In genomic region chr7:104243616-104244015, GRCm38 (mm10) we compare ENCODE assay signal across 19 mouse cellular contexts. TPM values are rescaled to one million over a fixed set of nuclear protein-coding genes. Genes with fewer than 3 reads are reported as not detected.
DNase-seq lines count a peak whose midpoint lies in the region; ATAC-seq and TF ChIP-seq lines count a peak whose summit lies in the region.
"Had no signal": no experiment of that assay in that cellular context is flagged by ENCODE, and none has a peak within 500 bp of the region (broad histone marks: within the 10 kb centered on the region; RNA-seq: fewer than 3 reads in every experiment).

No protein-coding gene starts in this region.

- no peak for ATAC-seq in heart, postnatal 0 days (ENCODE audit: insufficient read depth, low read depth)

- no peaks in the 10 kb centered on the region for H3K27me3 ChIP-seq in heart, postnatal 0 days (ENCODE audit: control insufficient read depth, insufficient read depth, low read length)
- no peaks in the 10 kb centered on the region for H3K27me3 ChIP-seq in spleen, adult 2 months (ENCODE audit: control insufficient read depth, insufficient read depth, low read length)
- H3K27me3 ChIP-seq in splenic B cell, adult 2 months (ENCODE audit: control insufficient read depth, insufficient read depth, low read length, poor library complexity, severe bottlenecking) = no peaks in the 10 kb centered on the region
- H3K27me3 ChIP-seq: forebrain, embryonic 15.5 days; limb, embryonic 13.5 days; midbrain, embryonic 13.5 days had no signal

- no peak for TF ChIP-seq CTCF in heart, postnatal 0 days (IDR thresholded peaks at IDR 0.05; ENCODE audit: low read depth)
- TF ChIP-seq CTCF in spleen, adult 2 months (IDR thresholded peaks at IDR 0.05; ENCODE audit: extremely low read depth, insufficient read depth, insufficient read length, insufficient replicate concordance) = no peak

- no peak for DNase-seq in heart, postnatal 0 days (ENCODE audit: low spot score)
- DNase-seq in heart, postnatal 10 days = no peak
- DNase-seq in spleen, adult 2 months (ENCODE audit: low read depth in 1 of 2, low spot score in 2 of 2) = no peak
- no peak for DNase-seq in spleen, postnatal 14 days (ENCODE audit: low spot score in 2 of 2)
- DNase-seq in NIH3T3 (ENCODE audit: low read depth) = peak; percentile 1
- peak; percentile 16 for DNase-seq in splenic B cell, adult 2 months (ENCODE audit: low read depth, low spot score)
- no peak for DNase-seq in left cerebral cortex, postnatal 4 days
- DNase-seq in right cerebral cortex, postnatal 10 days (ENCODE audit: low spot score in 2 of 2) = no peak
- DNase-seq: cerebellum, adult 8-10 months; right cerebral cortex, postnatal 14 days had no signal

- peak overlapping the region; percentile 62; the same call in 1 of the 2 replicates for H3K4me2 ChIP-seq in heart, postnatal 0 days (ENCODE audit: low read depth, low read length)

- no peaks in the 10 kb centered on the region for H3K36me3 ChIP-seq in heart, postnatal 0 days (replicated peaks; ENCODE audit: control insufficient read depth, insufficient read depth, low read length)
- H3K36me3 ChIP-seq in spleen, adult 2 months (ENCODE audit: control insufficient read depth, insufficient read depth, low read length) = peaks cover 2% of the 10 kb centered on the region
- no peaks in the 10 kb centered on the region for H3K36me3 ChIP-seq in splenic B cell, adult 2 months (ENCODE audit: control insufficient read depth, insufficient read depth, low read length, poor library complexity, severe bottlenecking)
- H3K36me3 ChIP-seq: forebrain, embryonic 15.5 days; limb, embryonic 13.5 days; midbrain, embryonic 13.5 days had no signal

- H3K9ac ChIP-seq in heart, postnatal 0 days (replicated peaks; ENCODE audit: low read depth, low read length) = no peak overlapping the region
- H3K9ac ChIP-seq: midbrain, embryonic 13.5 days had no signal

- TF ChIP-seq EP300 in heart, postnatal 0 days (IDR thresholded peaks at IDR 0.05; ENCODE audit: low read depth) = no peak

- no peaks in the 10 kb centered on the region for H3K4me1 ChIP-seq in heart, postnatal 0 days (ENCODE audit: control insufficient read depth, insufficient read depth)
- H3K4me1 ChIP-seq in spleen, adult 2 months (ENCODE audit: control insufficient read depth, insufficient read depth, insufficient read length) = peaks cover 22% of the 10 kb centered on the region; the same call in 1 of the 2 replicates
- H3K4me1 ChIP-seq: forebrain, embryonic 15.5 days; limb, embryonic 13.5 days had no signal

- 74% methylated on average over 1 of the region's 1 CpGs for WGBS in heart, postnatal 0 days
- 55% methylated on average over 1 of the region's 1 CpGs for WGBS in spleen, adult 2 months

- no peak for TF ChIP-seq POLR2A in spleen, adult 2 months (IDR thresholded peaks at IDR 0.05; ENCODE audit: low read depth, low read length)

- intact Hi-C loops in heart, postnatal 10 days (cut with DNase I) = loop anchor here (2.0 kb wide), 1 partner anchor 23 kb away; no protein-coding TSS in a partner anchor
- intact Hi-C loops in left cerebral cortex, postnatal 4 days (cut with DNase I) = no loop called here

- H3K4me3 ChIP-seq in heart, postnatal 0 days (ENCODE audit: low read depth, low read length) = no peak overlapping the region
- no peak overlapping the region for H3K4me3 ChIP-seq in spleen, adult 2 months (ENCODE audit: extremely low read depth, insufficient read depth, insufficient read length)

- no peak overlapping the region for H3K27ac ChIP-seq in heart, postnatal 0 days (ENCODE audit: low read depth)
- peak overlapping the region; percentile 50 for H3K27ac ChIP-seq in spleen, adult 2 months (ENCODE audit: insufficient read depth, low read length)
- H3K27ac ChIP-seq: forebrain, embryonic 15.5 days; limb, embryonic 13.5 days; midbrain, embryonic 13.5 days had no signal

- no peaks in the 10 kb centered on the region for H3K9me3 ChIP-seq in heart, postnatal 0 days (replicated peaks; ENCODE audit: control insufficient read depth, low read length)
- H3K9me3 ChIP-seq: forebrain, embryonic 15.5 days; limb, embryonic 13.5 days; midbrain, embryonic 13.5 days had no signal

RNA-seq across cellular contexts. Expression of gene Trim34a, which starts 0.6 kb away (rescaled TPM):
- 5.7 and 7.5 TPM in 2 replicates for total RNA-seq in heart, postnatal 0 days (2014; rRNA removed; ENCODE audit: low replicate concordance)
- 2.1 and 2.5 TPM in 2 replicates for polyA plus RNA-seq in heart, postnatal 0 days (2015; fragmentation: Nextera tagmentation; extraction: Ambion mirVana)
- 1 to 10 TPM; 3.9 to 4.8 TPM for total RNA-seq in heart, postnatal 10 days (2021)
- polyA plus RNA-seq in spleen, adult 2 months (2012; rRNA removed) = 13.5 and 14.5 TPM in 2 replicates
- 1 to 10 TPM in 1 of 2 experiments, under 1 TPM in 1; 0.78 to 1.0 TPM for total RNA-seq in left cerebral cortex, postnatal 4 days (2021)

RNA-seq across cellular contexts. Expression of gene Trim6, which starts 25.0 kb away (rescaled TPM):
- 2.9 and 7.3 TPM in 2 replicates for total RNA-seq in heart, postnatal 0 days (2014; rRNA removed; ENCODE audit: low replicate concordance)
- 0.73 and 1.4 TPM in 2 replicates for polyA plus RNA-seq in heart, postnatal 0 days (2015; fragmentation: Nextera tagmentation; extraction: Ambion mirVana)
- total RNA-seq in heart, postnatal 10 days (2021) = 1 to 10 TPM in 1 of 2 experiments, under 1 TPM in 1; 0.45 to 1.7 TPM
- polyA plus RNA-seq in spleen, adult 2 months (2012; rRNA removed) = 0.34 and 0.36 TPM in 2 replicates
- under 1 TPM; 0.24 to 0.28 TPM for total RNA-seq in left cerebral cortex, postnatal 4 days (2021)

RNA-seq across cellular contexts. Expression of gene Trim5, which starts 44.3 kb away (rescaled TPM):
- 0.12 and 0.27 TPM in 2 replicates for total RNA-seq in heart, postnatal 0 days (2014; rRNA removed; ENCODE audit: low replicate concordance)
- 0.37 and 0.38 TPM in 2 replicates for polyA plus RNA-seq in heart, postnatal 0 days (2015; fragmentation: Nextera tagmentation; extraction: Ambion mirVana)
- 1 to 10 TPM; 2.2 to 3.4 TPM for total RNA-seq in heart, postnatal 10 days (2021)
- 1.7 and 1.8 TPM in 2 replicates for polyA plus RNA-seq in spleen, adult 2 months (2012; rRNA removed)
- total RNA-seq in left cerebral cortex, postnatal 4 days (2021) = under 1 TPM; 0.20 to 0.46 TPM
- polyA plus RNA-seq: midbrain, embryonic 13.5 days had no signal

RNA-seq across cellular contexts. Expression of gene Olfr649, which starts 47.8 kb away (rescaled TPM):
- not detected in 2 replicates for total RNA-seq in heart, postnatal 0 days (2014; rRNA removed; ENCODE audit: low replicate concordance)
- not detected in 2 replicates for polyA plus RNA-seq in heart, postnatal 0 days (2015; fragmentation: Nextera tagmentation; extraction: Ambion mirVana)
- total RNA-seq in heart, postnatal 10 days (2021) = not detected
- polyA plus RNA-seq in spleen, adult 2 months (2012; rRNA removed) = not detected in 2 replicates
- not detected for total RNA-seq in left cerebral cortex, postnatal 4 days (2021)
- total RNA-seq: gastrocnemius, adult 8-10 months; heart, postnatal 14 days; layer of hippocampus, postnatal 36 days had no signal
- polyA plus RNA-seq: brain, embryonic 14.5 days; forebrain, embryonic 15.5 days; hindbrain, embryonic 16.5 days; limb, embryonic 13.5 days; macrophage; midbrain, embryonic 13.5 days had no signal

Comparison
In these comparisons a context has a peak if more than half of its experiments do, and no peak if none do; other contexts are left out.
1. DNase-seq: peak in NIH3T3 (single experiment) and splenic B cell, adult 2 months (single experiment); none in heart, postnatal 0 days (single experiment), heart, postnatal 10 days (0 of 2), spleen, adult 2 months (0 of 2), spleen, postnatal 14 days (0 of 2), left cerebral cortex, postnatal 4 days (single experiment) and right cerebral cortex, postnatal 10 days (0 of 2).